Mouse (Mus musculus): ENCODE results near the gene Fli1. TPM values are rescaled to one million over a fixed set of nuclear protein-coding genes. Genes with fewer than 3 reads are reported as not detected.
A peak's percentile ranks its signal among the peaks of the same experiment; 100 is the strongest.

Fli1 gene
- polyA plus RNA-seq, 1 experiment from 2014 or later, result 6.0 TPM

DNA sequence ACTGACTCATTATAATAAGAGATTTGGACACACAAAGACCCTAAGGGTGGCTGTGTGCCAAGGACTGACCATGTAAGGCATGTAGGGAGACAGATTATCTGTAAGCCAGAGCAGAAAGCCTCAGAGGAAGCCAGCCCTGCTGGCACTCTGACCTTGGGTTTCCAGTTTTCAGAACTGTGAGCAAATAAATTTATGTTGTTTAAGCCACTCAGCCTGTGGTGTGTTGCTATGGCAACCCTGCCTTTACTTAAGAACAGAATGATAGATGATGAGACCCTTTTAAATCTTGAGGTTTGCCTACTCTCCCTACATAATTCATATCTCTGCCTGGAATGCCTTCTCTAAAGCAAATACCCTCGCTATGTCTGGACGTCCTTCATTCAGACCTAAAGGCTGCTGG, 64.6 kb downstream of the Fli1 start:
- no peak overlapping the region for H3K4me3 ChIP-seq (ENCODE audit: low read depth, low read length)
- H3K27ac ChIP-seq (ENCODE audit: low read length), result no peak overlapping the region
- no peak overlapping the region for H3K9ac ChIP-seq (ENCODE audit: low read depth, low read length)
- 46% methylated on average over 2 of the region's 2 CpGs for WGBS
- no peaks in the 10 kb centered on the region for H3K27me3 ChIP-seq (ENCODE audit: control insufficient read depth, insufficient read depth, low read depth, low read length)
- no peaks in the 10 kb centered on the region for H3K9me3 ChIP-seq (replicated peaks; ENCODE audit: control insufficient read depth, low read length, poor library complexity, severe bottlenecking)
- H3K4me2 ChIP-seq (ENCODE audit: low read length), result no peak overlapping the region
- ATAC-seq, result peak; percentile 76
- no peaks in the 10 kb centered on the region for H3K36me3 ChIP-seq (ENCODE audit: control insufficient read depth, insufficient read depth, low read length)
- H3K4me1 ChIP-seq (ENCODE audit: control insufficient read depth, insufficient read depth, low read length), result peaks cover 8% of the 10 kb centered on the region; the same call in 1 of the 2 replicates

DNA sequence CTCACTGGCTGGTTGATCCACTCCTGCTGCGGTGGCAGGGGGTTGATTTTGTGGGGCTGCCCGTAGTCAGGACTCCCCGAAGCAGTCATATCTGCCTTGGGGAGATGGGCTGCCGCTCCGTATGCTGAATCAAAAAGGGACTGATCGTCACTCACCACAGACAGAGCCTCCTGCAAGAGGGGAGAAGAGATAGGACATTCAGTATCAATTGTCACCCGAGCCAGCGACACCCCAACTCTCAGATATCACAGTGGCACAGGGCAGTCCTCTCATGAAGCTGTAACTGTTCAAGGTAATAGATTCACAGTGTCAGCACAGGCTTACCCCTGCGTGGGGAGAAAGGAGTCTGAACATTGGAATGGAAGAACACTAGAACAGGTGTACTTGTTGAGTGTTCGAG, 66.1 kb downstream of the Fli1 start:
- Histone ChIP-seq H3K27ac (ENCODE audit: low read length) (no peak overlapping the region), H3K9me3 (replicated peaks; ENCODE audit: control insufficient read depth, low read length, poor library complexity, severe bottlenecking) (no peaks in the 10 kb centered on the region), H3K4me2 (ENCODE audit: low read length) (no peak overlapping the region), H3K27me3 (ENCODE audit: control insufficient read depth, insufficient read depth, low read depth, low read length) (no peaks in the 10 kb centered on the region), H3K36me3 (ENCODE audit: control insufficient read depth, insufficient read depth, low read length) (no peaks in the 10 kb centered on the region), H3K9ac (ENCODE audit: low read depth, low read length) (no peak overlapping the region), H3K4me1 (ENCODE audit: control insufficient read depth, insufficient read depth, low read length) (peaks cover 8% of the 10 kb centered on the region; the same call in 1 of the 2 replicates), H3K4me3 (ENCODE audit: low read depth, low read length) (no peak overlapping the region)
- no peak for ATAC-seq
- 93% methylated on average over 10 of the region's 10 CpGs for WGBS

DNA sequence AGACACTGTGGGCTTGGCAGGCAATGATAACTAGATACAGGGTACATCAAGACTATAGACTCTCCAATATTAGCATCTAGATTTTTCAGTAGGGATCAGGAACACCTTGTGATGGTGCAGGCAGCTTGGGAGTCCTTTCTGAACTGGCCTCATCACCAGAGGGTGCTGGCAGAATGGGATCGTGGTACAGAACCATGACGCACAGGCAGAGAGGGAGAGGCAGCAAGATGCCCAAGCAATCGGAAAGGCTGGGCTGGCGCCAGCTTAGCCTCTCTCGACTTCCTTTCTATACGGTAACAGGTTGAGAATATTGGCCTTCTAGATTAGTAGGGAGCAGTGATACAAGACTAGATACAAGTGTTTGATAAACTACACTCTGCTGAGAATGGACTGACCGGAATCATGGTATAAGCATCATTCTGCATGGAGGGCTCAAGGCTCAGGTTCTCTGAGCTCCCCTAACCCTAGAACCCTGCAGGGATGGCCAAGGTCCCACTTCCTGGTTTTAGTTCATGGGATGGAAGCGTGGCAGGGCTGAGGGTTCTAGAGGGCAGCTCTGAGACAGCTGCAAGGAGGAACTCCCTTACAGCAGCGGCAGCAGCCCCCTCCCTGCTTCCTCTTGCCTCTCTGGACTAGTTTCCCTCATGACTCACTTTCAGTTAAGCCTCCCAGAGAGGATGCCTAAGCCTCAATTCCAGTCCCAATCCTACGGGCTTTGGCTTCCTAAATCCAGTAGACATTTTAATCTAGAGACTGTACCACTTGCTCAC, 67.9 kb downstream of the Fli1 start:
- no peak for ATAC-seq
- peaks cover 8% of the 10 kb centered on the region; the same call in 1 of the 2 replicates for H3K4me1 ChIP-seq (ENCODE audit: control insufficient read depth, insufficient read depth, low read length)
- H3K9ac ChIP-seq (ENCODE audit: low read depth, low read length), result no peak overlapping the region
- no peak overlapping the region for H3K4me3 ChIP-seq (ENCODE audit: low read depth, low read length)
- no peaks in the 10 kb centered on the region for H3K36me3 ChIP-seq (ENCODE audit: control insufficient read depth, insufficient read depth, low read length)
- no peak overlapping the region for H3K4me2 ChIP-seq (ENCODE audit: low read length)
- no peak overlapping the region for H3K27ac ChIP-seq (ENCODE audit: low read length)
- H3K27me3 ChIP-seq (ENCODE audit: control insufficient read depth, insufficient read depth, low read depth, low read length), result no peaks in the 10 kb centered on the region
- no peaks in the 10 kb centered on the region for H3K9me3 ChIP-seq (replicated peaks; ENCODE audit: control insufficient read depth, low read length, poor library complexity, severe bottlenecking)
- 87% methylated on average over 10 of the region's 10 CpGs for WGBS

DNA sequence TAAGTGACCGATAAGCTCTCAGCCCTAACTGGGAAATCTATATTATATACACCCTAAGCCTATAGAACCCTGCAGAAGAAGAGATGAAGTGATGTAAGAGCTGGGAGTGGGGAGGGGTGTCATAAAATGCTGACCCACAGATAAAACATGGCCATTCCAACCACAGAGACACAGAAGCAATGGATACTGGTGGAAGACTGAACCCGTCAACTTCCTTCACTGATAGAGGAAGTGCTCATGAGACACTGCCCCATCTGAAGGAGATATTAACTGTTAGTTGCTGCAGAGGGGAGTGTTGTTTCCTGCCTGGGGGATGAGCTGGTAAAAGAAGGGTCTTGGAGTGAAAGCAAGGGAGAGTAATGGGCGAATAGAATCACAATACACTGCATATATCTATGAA, 70.3 kb downstream of the Fli1 start:
- Histone ChIP-seq H3K36me3 (ENCODE audit: control insufficient read depth, insufficient read depth, low read length) (no peaks in the 10 kb centered on the region), H3K27me3 (ENCODE audit: control insufficient read depth, insufficient read depth, low read depth, low read length) (no peaks in the 10 kb centered on the region), H3K4me2 (ENCODE audit: low read length) (no peak overlapping the region), H3K4me3 (ENCODE audit: low read depth, low read length) (no peak overlapping the region), H3K9me3 (replicated peaks; ENCODE audit: control insufficient read depth, low read length, poor library complexity, severe bottlenecking) (no peaks in the 10 kb centered on the region), H3K9ac (ENCODE audit: low read depth, low read length) (no peak overlapping the region), H3K4me1 (ENCODE audit: control insufficient read depth, insufficient read depth, low read length) (no peaks in the 10 kb centered on the region), H3K27ac (ENCODE audit: low read length) (no peak overlapping the region)
- 95% methylated on average over 3 of the region's 3 CpGs for WGBS
- ATAC-seq, result no peak

DNA sequence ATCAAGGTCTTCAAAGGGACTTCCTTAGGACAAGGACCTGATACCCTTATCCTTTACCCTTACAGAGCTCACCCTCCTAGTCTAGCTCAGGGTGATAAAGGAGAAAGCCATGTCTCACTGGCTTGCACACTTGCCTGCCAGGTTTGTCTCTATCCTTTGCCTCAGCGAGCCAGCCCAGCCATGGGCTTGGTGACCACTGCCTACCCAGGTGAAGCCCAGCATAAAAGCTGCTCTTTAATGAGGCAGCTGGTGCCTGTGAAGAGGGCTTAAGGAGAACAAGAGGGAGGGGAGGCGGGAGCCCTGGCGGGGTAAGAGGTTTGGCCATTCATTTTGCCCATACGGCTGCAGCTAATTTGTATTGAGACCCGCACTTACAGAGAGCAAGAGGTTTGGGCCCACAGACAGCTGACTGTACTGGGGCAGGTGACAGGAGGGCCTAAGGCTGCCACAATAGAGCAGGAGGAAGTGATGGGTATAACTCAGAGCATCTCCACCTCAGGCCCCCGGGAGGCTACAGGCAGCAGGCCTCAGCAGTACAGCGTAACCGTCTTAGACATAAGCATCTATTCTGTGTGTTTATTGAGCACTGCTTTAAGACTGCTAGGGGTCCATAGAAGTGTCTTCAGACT, 73.4 kb downstream of the Fli1 start:
- Histone ChIP-seq H3K9ac (ENCODE audit: low read depth, low read length) (no peak overlapping the region), H3K4me1 (ENCODE audit: control insufficient read depth, insufficient read depth, low read length) (no peaks in the 10 kb centered on the region), H3K9me3 (replicated peaks; ENCODE audit: control insufficient read depth, low read length, poor library complexity, severe bottlenecking) (no peaks in the 10 kb centered on the region), H3K4me3 (ENCODE audit: low read depth, low read length) (no peak overlapping the region), H3K36me3 (ENCODE audit: control insufficient read depth, insufficient read depth, low read length) (no peaks in the 10 kb centered on the region), H3K27me3 (ENCODE audit: control insufficient read depth, insufficient read depth, low read depth, low read length) (no peaks in the 10 kb centered on the region), H3K27ac (ENCODE audit: low read length) (no peak overlapping the region), H3K4me2 (ENCODE audit: low read length) (no peak overlapping the region)
- ATAC-seq, result no peak
- WGBS, result 49% methylated on average over 8 of the region's 8 CpGs

DNA sequence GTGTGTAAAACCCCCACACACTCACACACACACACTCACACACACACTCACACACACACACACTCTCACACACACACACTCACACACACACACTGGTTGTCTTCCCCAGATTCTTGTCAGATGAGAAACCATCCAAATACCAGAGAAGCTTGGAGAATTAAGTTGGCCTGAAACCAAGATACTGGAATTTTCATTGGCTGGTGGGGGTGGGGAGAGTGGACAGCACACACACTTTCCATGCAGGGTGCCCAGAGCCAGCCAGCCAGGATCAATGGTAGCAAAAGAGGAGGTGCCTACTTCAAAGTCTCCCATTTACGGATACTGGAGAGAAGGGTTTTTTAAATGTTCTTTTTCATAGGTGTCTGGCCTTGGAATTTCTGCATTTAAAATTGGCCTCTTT, 74.3 kb downstream of the Fli1 start:
- Histone ChIP-seq H3K4me3 (ENCODE audit: low read depth, low read length) (no peak overlapping the region), H3K36me3 (ENCODE audit: control insufficient read depth, insufficient read depth, low read length) (no peaks in the 10 kb centered on the region), H3K4me2 (ENCODE audit: low read length) (no peak overlapping the region), H3K27ac (ENCODE audit: low read length) (no peak overlapping the region), H3K9me3 (replicated peaks; ENCODE audit: control insufficient read depth, low read length, poor library complexity, severe bottlenecking) (no peaks in the 10 kb centered on the region), H3K9ac (ENCODE audit: low read depth, low read length) (no peak overlapping the region), H3K27me3 (ENCODE audit: control insufficient read depth, insufficient read depth, low read depth, low read length) (no peaks in the 10 kb centered on the region), H3K4me1 (ENCODE audit: control insufficient read depth, insufficient read depth, low read length) (no peaks in the 10 kb centered on the region)
- ATAC-seq, result no peak
- WGBS, result 48% methylated on average over 1 of the region's 1 CpGs

DNA sequence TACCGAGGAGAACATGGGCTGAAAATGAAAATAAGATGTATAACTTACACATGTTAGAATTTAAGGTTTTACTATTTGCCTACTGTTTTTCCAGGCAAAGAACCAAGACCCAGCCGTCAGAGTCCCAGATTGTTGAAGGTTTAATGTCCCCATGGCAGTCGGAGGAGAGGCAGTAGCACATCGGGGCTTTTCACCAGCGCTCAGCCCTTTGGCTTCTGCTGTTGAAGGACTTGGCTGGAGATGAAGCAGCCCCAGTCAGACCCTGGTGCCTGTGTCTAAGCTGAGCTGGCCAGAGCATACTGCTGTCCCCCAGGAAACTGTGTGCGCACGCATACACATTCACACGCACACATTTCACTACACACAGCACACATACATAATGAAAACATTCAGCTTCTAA, 75.2 kb downstream of the Fli1 start:
- Histone ChIP-seq H3K36me3 (ENCODE audit: control insufficient read depth, insufficient read depth, low read length) (no peaks in the 10 kb centered on the region), H3K4me1 (ENCODE audit: control insufficient read depth, insufficient read depth, low read length) (no peaks in the 10 kb centered on the region), H3K4me3 (ENCODE audit: low read depth, low read length) (no peak overlapping the region), H3K9ac (ENCODE audit: low read depth, low read length) (no peak overlapping the region), H3K27ac (ENCODE audit: low read length) (no peak overlapping the region), H3K9me3 (replicated peaks; ENCODE audit: control insufficient read depth, low read length, poor library complexity, severe bottlenecking) (no peaks in the 10 kb centered on the region), H3K27me3 (ENCODE audit: control insufficient read depth, insufficient read depth, low read depth, low read length) (no peaks in the 10 kb centered on the region), H3K4me2 (ENCODE audit: low read length) (no peak overlapping the region)
- 79% methylated on average over 8 of the region's 8 CpGs for WGBS
- ATAC-seq, result no peak

DNA sequence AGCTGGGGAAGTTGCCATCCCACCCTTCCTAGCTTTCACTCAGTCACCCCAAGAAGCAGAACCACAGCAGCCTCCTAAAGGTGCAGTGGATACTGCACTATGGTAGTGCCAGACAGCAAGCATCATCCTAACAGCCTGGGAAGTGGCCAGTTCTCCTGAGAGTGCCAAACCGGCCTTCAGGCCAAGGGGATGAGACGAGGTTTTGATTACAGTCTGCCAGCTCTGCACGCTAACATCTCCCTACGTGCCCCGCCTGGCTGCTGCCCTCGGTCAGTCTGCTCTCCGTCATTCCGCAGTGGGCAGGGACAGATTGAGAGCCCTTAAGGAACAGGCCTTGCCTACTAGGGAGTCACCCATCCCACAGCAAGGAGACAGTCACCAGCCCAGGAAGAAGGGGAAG, 75.8 kb downstream of the Fli1 start:
- Histone ChIP-seq H3K4me2 (ENCODE audit: low read length) (no peak overlapping the region), H3K9me3 (replicated peaks; ENCODE audit: control insufficient read depth, low read length, poor library complexity, severe bottlenecking) (no peaks in the 10 kb centered on the region), H3K27ac (ENCODE audit: low read length) (no peak overlapping the region), H3K36me3 (ENCODE audit: control insufficient read depth, insufficient read depth, low read length) (no peaks in the 10 kb centered on the region), H3K4me3 (ENCODE audit: low read depth, low read length) (no peak overlapping the region), H3K9ac (ENCODE audit: low read depth, low read length) (no peak overlapping the region), H3K4me1 (ENCODE audit: control insufficient read depth, insufficient read depth, low read length) (no peaks in the 10 kb centered on the region), H3K27me3 (ENCODE audit: control insufficient read depth, insufficient read depth, low read depth, low read length) (no peaks in the 10 kb centered on the region)
- ATAC-seq, result no peak
- 69% methylated on average over 8 of the region's 8 CpGs for WGBS

DNA sequence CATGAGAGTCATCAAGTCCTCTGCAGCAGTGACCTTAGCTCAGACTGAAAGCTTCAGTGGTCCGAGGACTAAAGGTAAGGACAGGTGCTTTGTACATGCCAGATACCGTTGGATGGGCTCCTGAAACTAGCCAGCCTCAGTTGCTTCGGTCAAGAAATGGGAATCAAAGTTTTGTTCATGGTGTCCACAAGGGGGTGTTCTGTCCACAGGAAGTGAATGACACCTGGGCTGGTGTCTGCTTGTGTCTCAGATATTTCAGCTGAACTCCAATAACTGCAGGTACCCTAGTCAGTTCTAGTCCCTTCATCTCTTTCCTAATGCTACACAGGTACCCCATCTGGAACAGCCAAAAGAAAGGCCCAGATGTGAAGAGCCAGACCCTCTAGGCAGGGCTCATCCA, 86.0 kb downstream of the Fli1 start:
- no peak overlapping the region for H3K27ac ChIP-seq (ENCODE audit: low read length)
- H3K9ac ChIP-seq (ENCODE audit: low read depth, low read length), result no peak overlapping the region
- H3K36me3 ChIP-seq (ENCODE audit: control insufficient read depth, insufficient read depth, low read length), result no peaks in the 10 kb centered on the region
- H3K27me3 ChIP-seq (ENCODE audit: control insufficient read depth, insufficient read depth, low read depth, low read length), result no peaks in the 10 kb centered on the region
- H3K4me3 ChIP-seq (ENCODE audit: low read depth, low read length), result no peak overlapping the region
- no peak overlapping the region for H3K4me2 ChIP-seq (ENCODE audit: low read length)
- ATAC-seq, result no peak
- 77% methylated on average over 3 of the region's 3 CpGs for WGBS
- no peaks in the 10 kb centered on the region for H3K4me1 ChIP-seq (ENCODE audit: control insufficient read depth, insufficient read depth, low read length)
- no peaks in the 10 kb centered on the region for H3K9me3 ChIP-seq (replicated peaks; ENCODE audit: control insufficient read depth, low read length, poor library complexity, severe bottlenecking)

Measured in midbrain, embryonic 16.5 days (tissue).